Mouse (Mus musculus) megakaryocyte, embryonic 14.5 days (primary cell): ENCODE results near the gene Endou.

Experiments used
- FLI1 ChIP-seq: IDR thresholded peaks from 2 replicates; pipeline ENCODE4 v1.6.1; 2012; ENCODE audit warnings: low read length, inconsistent platforms, mixed read lengths
- GATA1 ChIP-seq: IDR thresholded peaks from 3 replicates; pipeline ENCODE4 v1.6.1; 2012; ENCODE audit warnings: mixed read lengths, low read length, inconsistent platforms, borderline replicate concordance

DNA sequence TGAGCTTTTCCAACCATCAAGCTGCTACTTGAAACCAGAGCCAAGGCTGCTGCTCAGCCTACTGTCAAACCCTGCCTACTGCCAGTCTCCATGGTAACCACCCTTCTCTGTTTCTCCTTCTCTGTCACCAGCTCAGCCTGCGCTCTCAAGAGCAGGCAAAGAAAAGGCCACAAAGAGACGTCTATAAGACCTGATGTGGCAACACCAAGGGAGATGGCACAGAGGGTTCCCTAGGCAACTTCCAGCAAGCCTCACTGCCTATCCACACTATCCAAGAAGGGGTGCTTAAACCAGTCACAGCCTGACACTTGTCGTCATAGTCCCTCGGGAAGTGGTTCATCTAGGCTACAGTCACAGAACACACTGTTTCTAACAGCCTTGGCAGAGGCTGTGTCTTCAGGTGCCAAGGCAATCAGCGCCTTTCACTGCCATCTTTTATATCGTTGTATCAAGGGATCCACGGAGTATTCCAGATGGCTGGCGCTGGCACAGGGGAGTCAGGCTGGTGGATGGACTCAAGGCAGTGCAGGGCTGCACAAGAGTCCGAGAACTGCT, 58.9 kb downstream of the Endou start:
- TF ChIP-seq FLI1 (no peak), GATA1 (no peak)
